Mouse (Mus musculus): ENCODE results near the gene Slc12a5. TPM values are rescaled to one million over a fixed set of nuclear protein-coding genes. Genes with fewer than 3 reads are reported as not detected.

The Slc12a5 gene
- polyA plus RNA-seq, 1 experiment from 2014 or later: 0.21 TPM

DNA sequence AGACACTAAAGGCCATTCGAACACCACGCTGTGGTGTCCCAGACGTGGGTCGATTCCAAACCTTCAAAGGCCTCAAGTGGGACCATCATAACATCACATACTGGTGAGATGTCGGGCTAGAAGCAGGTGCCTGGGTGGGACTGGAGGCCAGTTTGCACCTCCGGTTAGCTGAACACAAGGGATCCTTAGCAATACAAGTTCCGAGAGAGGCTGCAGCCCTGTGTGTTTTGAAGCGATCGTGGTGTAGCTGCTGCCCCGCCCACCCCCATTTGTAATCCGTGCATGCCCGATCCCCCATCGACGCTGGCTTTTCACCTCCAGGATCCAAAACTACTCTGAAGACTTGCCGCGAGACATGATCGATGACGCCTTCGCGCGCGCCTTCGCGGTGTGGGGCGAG, 11.6 kb upstream of the Slc12a5 start:
- no peak overlapping the region for H3K9ac ChIP-seq
- H3K27me3 ChIP-seq: peaks cover 92% of the 10 kb centered on the region
- peak overlapping the region; percentile 50 for H3K4me2 ChIP-seq
- no peaks in the 10 kb centered on the region for H3K36me3 ChIP-seq
- H3K4me3 ChIP-seq: peak overlapping the region; percentile 27
- peaks cover 23% of the 10 kb centered on the region for H3K4me1 ChIP-seq (replicated peaks)
- H3K27ac ChIP-seq: no peak overlapping the region
- WGBS: 8% methylated on average over 25 of the region's 25 CpGs
- H3K9me3 ChIP-seq (replicated peaks): no peaks in the 10 kb centered on the region
- ATAC-seq (replicated peaks; ENCODE audit: insufficient number of reproducible peaks, insufficient read depth, low FRiP score, low read depth): no peak

DNA sequence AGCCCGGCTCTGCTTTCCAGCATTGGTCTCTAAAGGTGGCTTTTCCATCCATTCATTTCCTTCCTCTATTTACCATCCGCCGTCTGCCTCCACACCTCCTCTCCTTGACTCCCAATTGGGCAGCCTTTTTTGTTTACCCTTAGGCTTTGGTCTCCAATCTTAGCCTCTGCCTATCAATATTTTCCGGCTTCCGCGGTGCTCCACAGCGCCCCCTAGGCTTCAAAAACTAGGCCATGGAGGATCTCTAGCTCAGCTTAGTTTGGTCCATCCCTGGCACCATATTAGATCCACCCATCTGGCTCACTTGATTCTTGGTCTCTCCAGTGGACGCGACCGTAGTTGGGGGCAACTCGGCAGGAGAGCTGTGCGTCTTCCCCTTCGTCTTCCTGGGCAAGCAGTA, 10.1 kb upstream of the Slc12a5 start:
- Histone ChIP-seq H3K9me3 (replicated peaks) (no peaks in the 10 kb centered on the region), H3K4me3 (0 out of 2 replicates have a peak overlapping the region, but pooled peaks have one; percentile 3), H3K4me1 (replicated peaks) (peaks cover 23% of the 10 kb centered on the region), H3K4me2 (no peak overlapping the region), H3K36me3 (no peaks in the 10 kb centered on the region), H3K27ac (no peak overlapping the region), H3K27me3 (peaks cover 93% of the 10 kb centered on the region), H3K9ac (no peak overlapping the region)
- ATAC-seq (replicated peaks; ENCODE audit: insufficient number of reproducible peaks, insufficient read depth, low FRiP score, low read depth): no peak
- 24% methylated on average over 13 of the region's 13 CpGs for WGBS

- H3K9ac ChIP-seq: no peak overlapping the region
- peaks cover 23% of the 10 kb centered on the region for H3K4me1 ChIP-seq (replicated peaks)
- peaks cover 90% of the 10 kb centered on the region for H3K27me3 ChIP-seq
- no peaks in the 10 kb centered on the region for H3K9me3 ChIP-seq (replicated peaks)
- H3K4me2 ChIP-seq: no peak overlapping the region
- ATAC-seq (replicated peaks; ENCODE audit: insufficient number of reproducible peaks, insufficient read depth, low FRiP score, low read depth): no peak
- WGBS: 79% methylated on average over 4 of the region's 4 CpGs
- no peak overlapping the region for H3K4me3 ChIP-seq
- H3K27ac ChIP-seq: no peak overlapping the region
- H3K36me3 ChIP-seq: no peaks in the 10 kb centered on the region
These were observed 8.9 kb upstream of the Slc12a5 start for GRCm38 (mm10) chr2:164951745-164952144.

GRCm38 (mm10) chr2:164952448-164952847, 8.2 kb upstream of the Slc12a5 start:
- peaks cover 23% of the 10 kb centered on the region for H3K4me1 ChIP-seq (replicated peaks)
- H3K9me3 ChIP-seq (replicated peaks): no peaks in the 10 kb centered on the region
- no peak overlapping the region for H3K4me2 ChIP-seq
- H3K9ac ChIP-seq: no peak overlapping the region
- H3K36me3 ChIP-seq: no peaks in the 10 kb centered on the region
- H3K4me3 ChIP-seq: no peak overlapping the region
- peaks cover 83% of the 10 kb centered on the region for H3K27me3 ChIP-seq
- ATAC-seq (replicated peaks; ENCODE audit: insufficient number of reproducible peaks, insufficient read depth, low FRiP score, low read depth): no peak
- no peak overlapping the region for H3K27ac ChIP-seq
- 36% methylated on average over 13 of the region's 13 CpGs for WGBS

GRCm38 (mm10) chr2:164953224-164953623, 7.4 kb upstream of the Slc12a5 start:
- H3K4me1 ChIP-seq (replicated peaks): peaks cover 23% of the 10 kb centered on the region
- peak; percentile 66 for ATAC-seq (replicated peaks; ENCODE audit: insufficient number of reproducible peaks, insufficient read depth, low FRiP score, low read depth)
- WGBS: under 1% methylated on average over 21 of the region's 21 CpGs
- no peak overlapping the region for H3K9ac ChIP-seq
- no peaks in the 10 kb centered on the region for H3K9me3 ChIP-seq (replicated peaks)
- no peak overlapping the region for H3K4me3 ChIP-seq
- peak overlapping the region; percentile 36 for H3K4me2 ChIP-seq
- H3K27me3 ChIP-seq: peaks cover 75% of the 10 kb centered on the region
- no peak overlapping the region for H3K27ac ChIP-seq
- H3K36me3 ChIP-seq: no peaks in the 10 kb centered on the region

DNA sequence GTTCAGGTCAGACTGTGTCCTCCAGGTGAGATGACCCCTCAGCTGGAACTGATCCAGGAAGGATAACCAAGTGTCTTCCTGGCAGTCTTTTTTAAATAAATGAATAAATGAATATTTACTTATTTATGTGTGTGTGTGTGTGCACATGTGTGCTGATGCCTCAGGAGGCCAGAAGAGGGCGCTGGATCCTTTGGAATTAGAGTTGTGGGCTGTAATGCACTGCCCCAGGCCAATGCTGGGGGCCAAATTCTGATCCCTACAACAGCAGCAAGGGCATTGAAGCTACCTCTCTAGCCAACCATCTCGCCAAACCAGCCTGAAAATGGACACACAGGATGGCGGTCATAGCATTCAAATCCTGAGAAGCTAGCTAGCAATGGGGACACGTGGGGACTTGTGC, 4.9 kb upstream of the Slc12a5 start:
- Histone ChIP-seq H3K36me3 (no peaks in the 10 kb centered on the region), H3K27me3 (peaks cover 53% of the 10 kb centered on the region), H3K9ac (no peak overlapping the region), H3K9me3 (replicated peaks) (no peaks in the 10 kb centered on the region), H3K4me1 (replicated peaks) (peaks cover 9% of the 10 kb centered on the region; the same call in 1 of the 2 replicates), H3K4me2 (no peak overlapping the region), H3K4me3 (no peak overlapping the region), H3K27ac (no peak overlapping the region)
- ATAC-seq (replicated peaks; ENCODE audit: insufficient number of reproducible peaks, insufficient read depth, low FRiP score, low read depth): no peak
- WGBS: 63% methylated on average over 4 of the region's 4 CpGs

- H3K4me3 ChIP-seq: no peak overlapping the region
- H3K4me1 ChIP-seq (replicated peaks): peaks cover 14% of the 10 kb centered on the region
- H3K9me3 ChIP-seq (replicated peaks): no peaks in the 10 kb centered on the region
- H3K4me2 ChIP-seq: no peak overlapping the region
- H3K9ac ChIP-seq: no peak overlapping the region
- no peak overlapping the region for H3K27ac ChIP-seq
- WGBS: 55% methylated on average over 5 of the region's 5 CpGs
- no peak for ATAC-seq (replicated peaks; ENCODE audit: insufficient number of reproducible peaks, insufficient read depth, low FRiP score, low read depth)
- peaks cover 51% of the 10 kb centered on the region for H3K27me3 ChIP-seq
- H3K36me3 ChIP-seq: no peaks in the 10 kb centered on the region
These were observed 4.4 kb upstream of the Slc12a5 start for GRCm38 (mm10) chr2:164956195-164956594.

DNA sequence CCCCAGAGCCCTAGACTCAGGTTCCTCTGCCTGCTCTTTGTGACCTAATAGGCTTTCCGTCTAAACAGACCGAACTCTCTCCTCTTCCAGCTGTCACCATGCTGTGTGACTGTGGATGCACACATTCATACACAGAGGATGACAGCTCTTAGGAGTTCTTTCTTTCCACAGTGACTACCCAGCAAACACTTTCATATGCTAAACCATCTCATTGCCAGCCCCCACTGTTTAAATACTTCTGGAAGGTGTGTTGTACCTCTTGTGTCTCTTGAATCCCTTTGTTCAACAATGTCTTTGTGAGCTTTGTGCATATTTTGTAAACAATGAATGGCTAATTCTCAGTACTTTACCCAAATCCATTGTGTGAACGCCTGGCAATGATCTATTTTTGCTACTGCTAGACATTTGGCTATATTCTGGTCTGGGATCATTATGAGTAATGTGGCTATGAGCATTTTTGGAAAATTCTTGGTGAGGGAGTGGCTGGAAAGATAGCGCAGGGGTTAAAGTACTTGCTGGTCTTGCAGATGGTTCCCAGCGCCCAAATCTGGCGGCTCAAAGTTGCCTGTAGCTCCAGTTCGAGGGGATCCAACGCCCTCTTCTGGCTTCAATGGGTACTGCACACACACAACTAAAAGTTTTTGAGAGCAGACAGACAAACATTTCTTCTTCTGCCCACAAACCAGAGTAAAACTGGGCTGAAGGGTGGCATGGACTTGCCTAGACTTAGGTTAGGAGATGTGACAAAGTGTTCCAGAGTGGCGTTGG, 2.9 kb upstream of the Slc12a5 start:
- no peak overlapping the region for H3K4me2 ChIP-seq
- peaks cover 46% of the 10 kb centered on the region for H3K27me3 ChIP-seq
- H3K27ac ChIP-seq: no peak overlapping the region
- no peak overlapping the region for H3K4me3 ChIP-seq
- no peak overlapping the region for H3K9ac ChIP-seq
- H3K4me1 ChIP-seq (replicated peaks): peaks cover 19% of the 10 kb centered on the region
- ATAC-seq (replicated peaks; ENCODE audit: insufficient number of reproducible peaks, insufficient read depth, low FRiP score, low read depth): no peak
- H3K9me3 ChIP-seq (replicated peaks): no peaks in the 10 kb centered on the region
- 62% methylated on average over 9 of the region's 9 CpGs for WGBS
- H3K36me3 ChIP-seq: no peaks in the 10 kb centered on the region

- Histone ChIP-seq H3K4me1 (replicated peaks) (peaks cover 12% of the 10 kb centered on the region), H3K4me3 (peak overlapping the region; percentile 58; the same call in 1 of the 2 replicates), H3K4me2 (peak overlapping the region; percentile 78), H3K27ac (no peak overlapping the region), H3K36me3 (no peaks in the 10 kb centered on the region), H3K9me3 (replicated peaks) (no peaks in the 10 kb centered on the region), H3K27me3 (peaks cover 48% of the 10 kb centered on the region), H3K9ac (no peak overlapping the region)
- 9% methylated on average over 17 of the region's 17 CpGs for WGBS
- ATAC-seq (replicated peaks; ENCODE audit: insufficient number of reproducible peaks, insufficient read depth, low FRiP score, low read depth): no peak
These were observed 1.0 kb downstream of the Slc12a5 start for GRCm38 (mm10) chr2:164961506-164962182.

- no peaks in the 10 kb centered on the region for H3K36me3 ChIP-seq
- no peak overlapping the region for H3K9ac ChIP-seq
- H3K27me3 ChIP-seq: peaks cover 53% of the 10 kb centered on the region
- no peak overlapping the region for H3K4me3 ChIP-seq
- no peaks in the 10 kb centered on the region for H3K9me3 ChIP-seq (replicated peaks)
- peaks cover 12% of the 10 kb centered on the region for H3K4me1 ChIP-seq (replicated peaks)
- WGBS: 30% methylated on average over 7 of the region's 7 CpGs
- H3K27ac ChIP-seq: no peak overlapping the region
- ATAC-seq (replicated peaks; ENCODE audit: insufficient number of reproducible peaks, insufficient read depth, low FRiP score, low read depth): no peak
- H3K4me2 ChIP-seq: no peak overlapping the region
These were observed 1.6 kb downstream of the Slc12a5 start for GRCm38 (mm10) chr2:164962183-164962580.

DNA sequence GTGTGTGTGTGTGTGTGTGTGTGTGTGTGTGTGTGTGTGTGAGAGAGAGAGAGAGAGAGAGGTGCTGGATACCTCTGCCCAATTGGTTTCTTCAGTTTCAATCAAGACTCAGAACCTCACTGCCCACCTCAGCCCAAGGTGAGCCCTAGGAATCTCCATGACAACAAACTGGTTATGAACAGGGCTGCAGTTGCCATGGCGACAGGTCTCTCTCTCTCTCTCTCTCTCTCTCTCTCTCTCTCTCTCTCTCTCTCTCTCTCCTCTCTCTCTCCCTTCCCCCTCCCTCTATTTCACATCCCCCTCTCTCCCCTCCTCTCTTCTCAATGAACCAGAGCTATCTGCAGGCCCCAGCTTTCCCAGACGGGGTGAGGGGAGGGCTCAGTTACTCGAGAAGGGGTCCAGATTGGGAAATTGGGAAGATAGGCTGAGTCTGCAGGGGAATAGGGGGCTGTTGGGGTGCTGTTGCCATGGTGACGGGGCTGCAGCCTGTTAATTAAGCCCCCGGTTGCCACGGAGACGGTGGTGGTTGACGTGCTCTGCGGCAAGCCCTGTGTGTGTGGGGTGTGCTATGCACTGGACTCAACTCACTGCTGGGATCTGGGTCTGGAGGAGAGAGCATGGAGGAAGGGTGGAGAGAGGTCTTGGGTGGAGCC, 3.8 kb downstream of the Slc12a5 start:
- 47% methylated on average over 9 of the region's 9 CpGs for WGBS
- Histone ChIP-seq H3K36me3 (no peaks in the 10 kb centered on the region), H3K4me1 (replicated peaks) (peaks cover 22% of the 10 kb centered on the region), H3K9ac (no peak overlapping the region), H3K9me3 (replicated peaks) (no peaks in the 10 kb centered on the region), H3K4me2 (no peak overlapping the region), H3K27me3 (peaks cover 75% of the 10 kb centered on the region), H3K4me3 (no peak overlapping the region), H3K27ac (no peak overlapping the region)
- no peak for ATAC-seq (replicated peaks; ENCODE audit: insufficient number of reproducible peaks, insufficient read depth, low FRiP score, low read depth)

All from heart, embryonic 15.5 days (tissue).